Mouse (Mus musculus) embryonic facial prominence, embryonic 10.5 days (tissue): ENCODE measurements at regions not wholly inside any gene's neighbourhood (a gene's known extent, or its start where the extent isn't known, plus 50 kb on each side); places are given as distances from the start of the nearest gene placed in this dataset.

Source experiments
- DNase-seq: peaks from one replicate; pipeline ENCODE4 v3.0.0-alpha.2; 2017; ENCODE audit warnings: low spot score
- H3K27ac ChIP-seq: fragments of 300-500 bp; sonication (generic); replicated peaks from 2 replicates; pipeline ENCODE4 v1.5.1; 2016; ENCODE audit warnings: mild to moderate bottlenecking
- H3K27me3 ChIP-seq: fragments of 300-500 bp; sonication (generic); replicated peaks from 2 replicates; pipeline ENCODE4 v1.6.1; 2016; ENCODE audit warnings: low read depth, mild to moderate bottlenecking; ENCODE audit not compliant: poor library complexity, severe bottlenecking
- H3K36me3 ChIP-seq: fragments of 300-500 bp; sonication (generic); replicated peaks from 2 replicates; pipeline ENCODE4 v1.6.1; 2016; ENCODE audit warnings: mild to moderate bottlenecking, moderate library complexity
- H3K4me1 ChIP-seq: fragments of 300-500 bp; sonication (generic); 2 replicates; pipeline ENCODE4 v1.6.1; 2016
- H3K4me3 ChIP-seq: fragments of 300-500 bp; sonication (generic); 2 replicates; pipeline ENCODE4 v1.5.1; 2016; ENCODE audit warnings: mild to moderate bottlenecking, moderate library complexity
- H3K9me3 ChIP-seq: fragments of 300-500 bp; sonication (generic); 2 replicates; pipeline ENCODE4 v1.6.1; 2016; ENCODE audit warnings: mild to moderate bottlenecking
- WGBS: fragments of 180-500 bp; shearing (Covaris S2); methylation state at CpG from one replicate; pipeline ENCODE4 v1.1.7; 2016; 5-methylcytosine and 5-hydroxymethylcytosine counted together
- microRNA counts: library from miRNA; unstranded; fragments of <30 nt; microRNA quantifications from one replicate; lab custom pipeline; 2017
- microRNA-seq: library from miRNA; unstranded; fragments of <30 nt; microRNA quantifications from one replicate; pipeline ENCODE4, GENCODE M21; 2017

- Histone ChIP-seq H3K4me3 (no peak overlapping the region), H3K4me1 (no peaks in the 10 kb centered on the region), H3K9me3 (no peaks in the 10 kb centered on the region), H3K27me3 (peaks cover 96% of the 10 kb centered on the region), H3K27ac (no peak overlapping the region), H3K36me3 (no peaks in the 10 kb centered on the region; the same call in 1 of the 2 replicates)
- 81% methylated on average over 3 of the region's 3 CpGs for WGBS
- DNase-seq = no peak
These were observed 153.2 kb upstream of the Cypt2 start for GRCm38 (mm10) chrX:105346420-105346819.

GRCm38 (mm10) chrX:105366284-105366683 lies 133.3 kb upstream of the Cypt2 start:
- H3K27me3 ChIP-seq = peaks cover 81% of the 10 kb centered on the region
- H3K4me1 ChIP-seq = no peaks in the 10 kb centered on the region
- no peak overlapping the region for H3K4me3 ChIP-seq
- H3K36me3 ChIP-seq = no peaks in the 10 kb centered on the region
- no peaks in the 10 kb centered on the region for H3K9me3 ChIP-seq
- no peak for DNase-seq
- H3K27ac ChIP-seq = no peak overlapping the region
- 38% methylated on average over 2 of the region's 2 CpGs for WGBS

- H3K27me3 ChIP-seq = peaks cover 88% of the 10 kb centered on the region
- WGBS = 84% methylated on average over 2 of the region's 2 CpGs
These were observed 131.6 kb upstream of the Cypt2 start for GRCm38 (mm10) chrX:105367979-105368378.

GRCm38 (mm10) chrX:105390506-105390905 lies 109.1 kb upstream of the Cypt2 start:
- H3K27me3 ChIP-seq = peaks cover 84% of the 10 kb centered on the region
- 61% methylated on average over 1 of the region's 1 CpGs for WGBS
- DNase-seq = no peak

More at GRCm38 (mm10) chrX:105367979-105368378, 131.6 kb upstream of the Cypt2 start:
- Histone ChIP-seq H3K4me3 (no peak overlapping the region), H3K36me3 (no peaks in the 10 kb centered on the region), H3K9me3 (no peaks in the 10 kb centered on the region), H3K27ac (no peak overlapping the region), H3K4me1 (no peaks in the 10 kb centered on the region)
- no peak for DNase-seq

GRCm38 (mm10) chrX:105391029-105391428 lies 108.5 kb upstream of the Cypt2 start:
- Histone ChIP-seq H3K36me3 (peaks cover 17% of the 10 kb centered on the region), H3K27me3 (peaks cover 88% of the 10 kb centered on the region), H3K9me3 (no peaks in the 10 kb centered on the region), H3K27ac (peak overlapping the region; percentile 83), H3K4me1 (peaks cover 16% of the 10 kb centered on the region), H3K4me3 (peak overlapping the region; percentile 48)
- DNase-seq = no peak

More at GRCm38 (mm10) chrX:105390506-105390905, 109.1 kb upstream of the Cypt2 start:
- H3K27ac ChIP-seq = peak overlapping the region; percentile 51
- H3K4me3 ChIP-seq = peak overlapping the region; percentile 48
- H3K9me3 ChIP-seq = no peaks in the 10 kb centered on the region
- H3K4me1 ChIP-seq = peaks cover 16% of the 10 kb centered on the region
- H3K36me3 ChIP-seq = peaks cover 20% of the 10 kb centered on the region

- Histone ChIP-seq H3K36me3 (peaks cover 11% of the 10 kb centered on the region), H3K27ac (peak overlapping the region; percentile 83), H3K4me1 (peaks cover 16% of the 10 kb centered on the region), H3K9me3 (no peaks in the 10 kb centered on the region), H3K27me3 (peaks cover 92% of the 10 kb centered on the region), H3K4me3 (peak overlapping the region; percentile 48)
- 21% methylated on average over 8 of the region's 8 CpGs for WGBS
- peak; percentile 83 for DNase-seq
These were observed 107.7 kb upstream of the Cypt2 start for GRCm38 (mm10) chrX:105391680-105392462.

- 0 out of 2 replicates have a peak overlapping the region, but pooled peaks have one; percentile 27 for H3K27ac ChIP-seq
- H3K27me3 ChIP-seq = peaks cover 90% of the 10 kb centered on the region
These were observed 106.3 kb upstream of the Cypt2 start for GRCm38 (mm10) chrX:105393259-105393658.

GRCm38 (mm10) chrX:105413351-105413750 lies 86.2 kb upstream of the Cypt2 start:
- 70% methylated on average over 5 of the region's 5 CpGs for WGBS
- Histone ChIP-seq H3K36me3 (no peaks in the 10 kb centered on the region), H3K27ac (no peak overlapping the region), H3K4me1 (no peaks in the 10 kb centered on the region), H3K9me3 (no peaks in the 10 kb centered on the region), H3K27me3 (peaks cover 88% of the 10 kb centered on the region), H3K4me3 (no peak overlapping the region)
- no peak for DNase-seq

More at GRCm38 (mm10) chrX:105393259-105393658, 106.3 kb upstream of the Cypt2 start:
- 47% methylated on average over 11 of the region's 11 CpGs for WGBS
- Histone ChIP-seq H3K4me1 (peaks cover 16% of the 10 kb centered on the region), H3K4me3 (no peak overlapping the region), H3K9me3 (no peaks in the 10 kb centered on the region), H3K36me3 (no peaks in the 10 kb centered on the region)
- peak; percentile 10 for DNase-seq

GRCm38 (mm10) chrX:105420976-105421375 lies 78.6 kb upstream of the Cypt2 start:
- no peaks in the 10 kb centered on the region for H3K36me3 ChIP-seq
- WGBS = 76% methylated on average over 3 of the region's 3 CpGs
- H3K27ac ChIP-seq = no peak overlapping the region
- H3K4me1 ChIP-seq = no peaks in the 10 kb centered on the region
- peaks cover 63% of the 10 kb centered on the region for H3K27me3 ChIP-seq
- DNase-seq = no peak
- H3K4me3 ChIP-seq = no peak overlapping the region
- H3K9me3 ChIP-seq = no peaks in the 10 kb centered on the region

MicroRNAs encoded in the stretch of these regions (microRNA counts, 519-probe panel; counts per million panel counts)
- microRNA mmu-miR-325 (lab: Ali Mortazavi, UCI) = 188 counts per million, percentile 57 among the panel's probes with 10 or more counts

Small RNA genes lying in the stretch of these regions (microRNA-seq; reads per million reads assigned to microRNA genes)
- 478 reads per million, percentile 68 among the genes with 10 or more reads in this experiment for gene Mir325
